Mouse (Mus musculus) bone marrow, adult 2 months (tissue): ENCODE measurements around the gene Mcf2.

ENCODE experiments used
- CTCF ChIP-seq: fragments of 200-500 bp; IDR thresholded peaks from 2 replicates; pipeline ENCODE4 v1.5.1; 2011; ENCODE audit warnings: low read length, control low read depth; ENCODE audit not compliant: control insufficient read depth, insufficient read depth
- POLR2A ChIP-seq: fragments of 200-500 bp; IDR thresholded peaks from 2 replicates; pipeline ENCODE4 v1.6.1; 2011; ENCODE audit warnings: low read depth, mild to moderate bottlenecking, control low read depth, low read length, borderline replicate concordance; ENCODE audit not compliant: control insufficient read depth

DNA sequence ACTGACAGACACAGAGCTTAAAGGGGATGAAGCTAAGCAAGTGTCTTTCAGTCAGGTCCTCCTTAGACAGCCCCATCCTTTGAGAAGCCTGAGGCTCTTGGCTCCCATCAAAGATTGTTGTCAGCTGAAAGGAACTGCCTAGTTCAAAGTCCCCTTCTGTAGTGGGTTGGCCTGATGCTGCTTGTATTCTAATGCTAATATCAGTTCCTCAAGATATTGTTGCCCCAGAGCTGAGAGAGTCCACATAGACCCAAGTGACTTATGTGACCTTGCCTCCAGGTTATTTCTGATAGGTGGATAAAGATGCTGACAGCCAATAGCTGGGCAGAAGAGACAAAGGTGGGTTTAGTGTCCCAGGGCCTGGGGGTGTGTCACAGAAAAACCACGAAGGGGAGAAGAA lies 8.8 kb upstream of the Mcf2 start:
- TF ChIP-seq POLR2A (no peak), CTCF (no peak)
